Mouse (Mus musculus): ENCODE data around the gene Cck. TPM values are rescaled to one million over a fixed set of nuclear protein-coding genes. Genes with fewer than 3 reads are reported as not detected.

Gene Cck
- 70.3 and 71.8 TPM in 2 replicates for polyA plus RNA-seq (2015; fragmentation: Nextera tagmentation; extraction: Ambion mirVana)

DNA sequence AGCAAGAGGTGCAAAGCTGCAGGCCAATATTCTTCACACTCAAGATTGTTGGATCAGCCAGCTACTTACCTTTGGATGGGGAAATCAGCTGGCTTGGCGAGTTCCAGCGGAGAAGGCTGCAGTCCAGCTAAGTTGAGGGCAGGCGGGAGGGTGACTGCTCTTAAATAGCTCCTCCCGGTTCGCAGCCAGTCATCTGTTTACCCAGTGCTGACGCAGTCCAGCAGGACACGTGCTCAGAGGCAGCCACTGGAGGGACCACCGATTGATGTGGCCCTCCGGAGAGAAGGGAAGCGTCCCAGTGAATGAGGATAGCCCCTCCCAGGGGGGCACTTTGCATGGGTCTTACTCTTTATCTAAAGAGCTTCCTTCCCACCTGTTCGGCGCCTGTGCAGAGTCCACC, at the start of gene Cck:
Cck (minus strand) TSS at position 166 of the 400 bp plus-strand sequence.
- Histone ChIP-seq H3K9me3 (no peaks in the 10 kb centered on the region), H3K4me1 (replicated peaks) (peaks cover 14% of the 10 kb centered on the region; the same call in 1 of the 2 replicates), H3K9ac (peak within 1 kb of the TSS; percentile 28; the same call in 1 of the 2 replicates), H3K27ac (replicated peaks) (no peak within 1 kb of the TSS), H3K36me3 (no peaks in the 10 kb centered on the region), H3K4me3 (peak within 1 kb of the TSS; percentile 34), H3K27me3 (peaks cover 49% of the 10 kb centered on the region), H3K4me2 (peak within 1 kb of the TSS; percentile 61)
- WGBS: 1% methylated on average over 12 of the region's 12 CpGs
- no peak; the same call in 1 of the 2 replicates for ATAC-seq (ENCODE audit: low FRiP score, low read depth)

DNA sequence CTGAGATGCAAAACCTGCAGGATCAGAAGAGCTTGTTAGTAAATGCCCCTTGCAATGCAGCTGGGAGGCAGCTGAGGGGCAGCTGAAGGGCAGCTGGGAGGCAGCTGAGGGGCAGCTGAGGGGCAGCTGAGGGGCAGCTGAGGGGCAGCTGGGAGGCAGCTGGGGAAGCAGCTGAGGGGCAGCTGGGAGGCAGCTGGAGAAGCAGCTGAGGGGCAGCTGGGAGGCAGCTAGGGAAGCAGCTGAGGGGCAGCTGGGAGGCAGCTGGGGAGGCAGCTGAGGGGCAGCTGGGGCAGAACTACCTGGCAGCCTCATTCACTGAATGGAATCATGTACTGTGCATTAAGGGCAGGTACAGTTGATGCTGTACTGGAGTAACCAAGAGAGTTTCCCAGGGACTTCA, 46.0 kb upstream of the Cck start:
- Histone ChIP-seq H3K9ac (no peak overlapping the region), H3K4me3 (no peak overlapping the region), H3K4me2 (no peak overlapping the region), H3K27me3 (no peaks in the 10 kb centered on the region), H3K9me3 (no peaks in the 10 kb centered on the region), H3K27ac (replicated peaks) (no peak overlapping the region), H3K36me3 (no peaks in the 10 kb centered on the region), H3K4me1 (replicated peaks) (no peaks in the 10 kb centered on the region)
- ATAC-seq (ENCODE audit: low FRiP score, low read depth): no peak

DNA sequence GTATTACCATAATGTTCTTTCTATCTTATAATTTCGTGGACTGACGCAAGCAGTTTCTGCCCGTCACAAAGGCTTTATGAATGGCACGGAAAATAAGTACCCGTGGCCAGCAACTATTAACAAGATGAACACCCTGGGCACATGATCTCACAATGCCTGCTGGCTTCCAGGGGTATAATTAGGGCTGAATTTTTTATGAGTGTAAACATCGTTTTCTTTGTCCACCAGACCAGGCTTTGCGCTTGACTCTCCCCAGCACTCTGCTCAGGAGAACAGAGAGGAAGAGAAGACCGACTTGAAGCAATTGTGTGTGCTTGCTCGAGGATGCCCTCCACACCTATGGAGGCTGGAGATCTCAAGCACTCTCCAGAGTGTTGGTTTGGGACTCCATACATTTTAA, 37.1 kb upstream of the Cck start:
- H3K4me3 ChIP-seq: no peak overlapping the region
- WGBS: 61% methylated on average over 9 of the region's 9 CpGs
- no peaks in the 10 kb centered on the region for H3K27me3 ChIP-seq
- no peak overlapping the region for H3K9ac ChIP-seq
- no peak for ATAC-seq (ENCODE audit: low FRiP score, low read depth)
- H3K4me1 ChIP-seq (replicated peaks): no peaks in the 10 kb centered on the region
- no peaks in the 10 kb centered on the region for H3K36me3 ChIP-seq
- H3K4me2 ChIP-seq: no peak overlapping the region
- H3K27ac ChIP-seq (replicated peaks): no peak overlapping the region
- H3K9me3 ChIP-seq: no peaks in the 10 kb centered on the region

DNA sequence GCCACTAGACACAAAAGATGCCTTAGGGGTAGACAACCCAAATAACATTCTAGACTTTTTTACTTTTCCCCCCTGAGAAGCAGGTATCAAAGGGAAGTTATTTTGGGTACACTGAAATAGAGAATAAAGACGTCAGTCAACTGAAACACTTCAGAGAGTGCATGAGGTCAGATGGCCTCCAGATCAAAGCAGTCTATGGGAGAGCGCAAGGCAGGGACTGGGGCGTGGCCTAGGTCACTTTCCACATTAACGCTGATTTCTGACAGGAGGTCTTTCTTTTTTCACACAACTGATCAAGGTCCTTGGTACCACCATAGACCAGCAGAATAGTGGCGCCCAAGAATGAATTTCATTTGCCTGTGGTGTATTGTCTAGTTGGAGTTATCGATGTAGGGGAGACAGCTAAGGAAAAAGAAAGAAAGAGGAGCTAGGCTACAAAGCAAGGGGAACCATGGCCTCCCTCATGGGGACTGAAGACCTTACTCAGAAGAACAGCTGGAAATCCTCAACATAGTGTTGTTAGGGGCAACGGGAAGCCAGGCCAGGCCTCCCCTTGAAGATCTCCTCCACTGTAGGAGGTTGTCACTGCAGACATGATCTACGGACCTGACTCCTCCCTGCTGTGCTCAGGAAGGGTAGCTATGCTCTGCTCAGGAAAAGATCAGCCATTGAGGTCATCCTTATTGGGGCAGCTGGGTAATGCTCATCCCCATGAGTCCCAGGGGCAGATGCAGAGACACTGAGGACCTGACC, 33.3 kb upstream of the Cck start:
- no peak for ATAC-seq (ENCODE audit: low FRiP score, low read depth)
- Histone ChIP-seq H3K4me1 (replicated peaks) (no peaks in the 10 kb centered on the region), H3K4me3 (no peak overlapping the region), H3K27me3 (no peaks in the 10 kb centered on the region), H3K4me2 (no peak overlapping the region), H3K9me3 (no peaks in the 10 kb centered on the region), H3K27ac (replicated peaks) (no peak overlapping the region), H3K36me3 (no peaks in the 10 kb centered on the region), H3K9ac (no peak overlapping the region)
- 44% methylated on average over 8 of the region's 8 CpGs for WGBS

DNA sequence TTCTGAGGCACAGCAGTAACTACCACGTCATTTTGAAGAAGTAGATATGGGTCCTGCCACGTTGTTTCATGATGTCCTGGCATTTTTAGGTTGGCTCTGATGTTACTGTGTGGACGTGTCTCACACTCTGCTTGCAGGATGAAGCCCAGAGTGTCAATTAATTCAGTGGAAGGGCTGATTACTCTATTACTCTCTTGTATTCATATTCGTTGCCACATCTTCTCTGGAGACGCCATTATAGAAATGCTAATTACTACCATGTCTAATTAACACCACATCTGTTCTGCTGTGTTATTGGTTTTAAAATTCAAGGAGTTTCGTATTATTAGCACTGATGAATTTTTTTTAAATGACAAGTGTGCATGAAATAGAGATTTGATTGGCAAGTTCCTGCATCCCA, 30.7 kb upstream of the Cck start:
- ATAC-seq (ENCODE audit: low FRiP score, low read depth): no peak
- Histone ChIP-seq H3K27me3 (no peaks in the 10 kb centered on the region), H3K4me1 (replicated peaks) (no peaks in the 10 kb centered on the region), H3K4me3 (no peak overlapping the region), H3K9me3 (no peaks in the 10 kb centered on the region), H3K9ac (no peak overlapping the region), H3K36me3 (no peaks in the 10 kb centered on the region), H3K27ac (replicated peaks) (0 out of 2 replicates have a peak overlapping the region, but pooled peaks have one; percentile 0), H3K4me2 (no peak overlapping the region)
- 50% methylated on average over 6 of the region's 6 CpGs for WGBS

DNA sequence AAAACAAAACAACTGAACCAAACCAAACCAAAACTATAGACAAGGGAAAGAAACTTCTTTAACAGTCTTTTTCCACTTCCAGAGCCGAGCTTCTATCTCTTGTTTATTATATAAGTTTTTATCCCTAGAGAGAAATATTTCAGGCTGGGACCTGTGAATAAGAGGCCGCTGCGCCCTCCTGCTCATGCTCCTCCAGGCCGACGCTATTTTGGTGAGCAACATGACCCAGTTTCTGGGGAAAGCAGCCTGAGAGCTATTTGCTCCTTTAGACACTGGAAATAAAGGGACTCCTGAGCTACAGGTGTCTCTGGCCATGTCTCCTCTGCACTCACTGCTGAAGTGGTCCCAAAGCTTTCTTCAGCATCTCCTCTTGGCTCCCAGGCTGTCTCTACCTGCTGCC, 24.6 kb upstream of the Cck start:
- ATAC-seq (ENCODE audit: low FRiP score, low read depth): no peak

DNA sequence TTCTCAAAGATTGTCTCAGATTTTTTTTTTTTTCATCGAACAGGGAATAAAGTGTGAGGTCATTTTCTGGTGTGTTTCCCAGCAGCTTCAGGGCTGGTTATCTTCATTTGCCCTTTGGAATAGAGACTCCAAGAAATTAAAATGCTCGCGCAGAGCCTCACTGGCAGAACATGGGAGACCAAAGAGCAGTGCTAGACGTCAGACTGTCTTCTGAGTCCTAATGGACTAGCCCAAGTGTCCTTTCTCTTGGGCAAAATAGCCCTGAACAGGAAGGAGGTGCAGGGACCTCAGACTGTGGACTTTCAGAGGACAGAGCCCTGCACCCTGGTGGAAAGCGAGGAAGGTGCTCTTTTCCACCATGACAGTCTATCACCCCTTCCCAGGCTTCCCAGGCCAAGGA, 19.0 kb upstream of the Cck start:
- Histone ChIP-seq H3K36me3 (no peaks in the 10 kb centered on the region), H3K4me2 (no peak overlapping the region), H3K4me3 (no peak overlapping the region), H3K4me1 (replicated peaks) (no peaks in the 10 kb centered on the region), H3K27ac (replicated peaks) (no peak overlapping the region), H3K27me3 (no peaks in the 10 kb centered on the region), H3K9me3 (no peaks in the 10 kb centered on the region), H3K9ac (no peak overlapping the region)
- WGBS: 81% methylated on average over 5 of the region's 5 CpGs
- ATAC-seq (ENCODE audit: low FRiP score, low read depth): no peak

More for the DNA sequence above, 24.6 kb upstream of the Cck start:
- H3K4me3 ChIP-seq: no peak overlapping the region
- no peak overlapping the region for H3K4me2 ChIP-seq
- no peaks in the 10 kb centered on the region for H3K36me3 ChIP-seq
- WGBS: 88% methylated on average over 5 of the region's 5 CpGs
- H3K27ac ChIP-seq (replicated peaks): no peak overlapping the region
- no peaks in the 10 kb centered on the region for H3K27me3 ChIP-seq
- H3K9ac ChIP-seq: no peak overlapping the region
- H3K9me3 ChIP-seq: no peaks in the 10 kb centered on the region
- H3K4me1 ChIP-seq (replicated peaks): no peaks in the 10 kb centered on the region

DNA sequence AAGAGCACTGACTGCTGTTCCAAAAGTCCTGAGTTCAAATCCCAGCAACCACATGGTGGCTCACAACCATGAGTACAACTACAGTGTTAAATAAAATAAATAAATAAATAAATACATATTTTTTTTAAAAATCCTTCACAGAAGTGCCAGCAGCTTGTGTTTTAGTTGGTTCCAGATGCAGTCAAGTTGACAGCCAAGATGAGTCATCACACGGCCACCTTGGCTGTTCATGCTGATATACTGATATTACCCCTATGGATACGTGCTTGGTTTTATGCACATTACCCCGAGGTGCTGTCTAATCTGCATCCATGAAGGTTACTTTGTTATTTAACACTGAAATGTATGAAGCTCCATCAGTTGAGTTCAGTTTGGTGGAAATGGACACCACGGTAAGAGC, 16.4 kb upstream of the Cck start:
- Histone ChIP-seq H3K36me3 (no peaks in the 10 kb centered on the region), H3K4me3 (no peak overlapping the region), H3K4me2 (no peak overlapping the region), H3K27me3 (no peaks in the 10 kb centered on the region), H3K9ac (no peak overlapping the region), H3K27ac (replicated peaks) (no peak overlapping the region), H3K4me1 (replicated peaks) (no peaks in the 10 kb centered on the region), H3K9me3 (no peaks in the 10 kb centered on the region)
- WGBS: 94% methylated on average over 4 of the region's 4 CpGs
- no peak for ATAC-seq (ENCODE audit: low FRiP score, low read depth)

DNA sequence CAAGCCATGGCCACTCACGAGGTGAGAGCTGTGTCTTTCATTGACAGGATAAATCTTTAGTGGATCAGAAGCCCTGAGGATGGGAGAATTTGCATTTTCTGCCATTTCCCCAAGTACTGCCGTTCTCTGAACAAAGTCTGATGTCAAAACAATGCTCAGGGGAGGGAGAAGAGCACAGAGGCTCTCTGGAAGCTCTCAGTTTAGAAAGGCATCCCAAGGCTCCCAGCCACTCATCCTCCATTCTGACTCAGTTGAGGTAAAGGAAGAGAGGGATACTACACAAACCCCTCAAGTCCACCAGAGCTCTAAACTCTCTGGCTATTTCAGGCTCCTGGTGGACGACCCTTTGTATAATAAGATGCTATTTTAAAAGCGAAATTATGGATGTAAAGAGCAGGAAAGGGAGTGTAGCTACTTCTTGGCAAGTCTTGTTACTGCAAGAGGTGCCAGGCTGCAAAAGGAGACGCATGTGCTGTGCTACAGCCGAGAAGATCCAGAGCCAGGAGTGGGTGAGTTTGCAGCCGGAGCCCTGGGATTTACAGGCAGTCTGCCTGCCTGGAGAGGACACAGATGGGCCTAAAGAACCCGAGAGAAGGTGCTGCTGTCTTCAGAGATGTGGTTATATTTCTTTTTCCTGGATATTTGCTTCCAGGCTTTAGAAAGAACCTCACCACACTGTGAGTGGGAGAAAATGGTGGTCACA, 11.1 kb upstream of the Cck start:
- H3K9me3 ChIP-seq: no peaks in the 10 kb centered on the region
- no peaks in the 10 kb centered on the region for H3K4me1 ChIP-seq (replicated peaks)
- H3K27ac ChIP-seq (replicated peaks): no peak overlapping the region
- no peak overlapping the region for H3K4me3 ChIP-seq
- no peak overlapping the region for H3K4me2 ChIP-seq
- 67% methylated on average over 8 of the region's 8 CpGs for WGBS
- no peaks in the 10 kb centered on the region for H3K36me3 ChIP-seq
- no peak for ATAC-seq (ENCODE audit: low FRiP score, low read depth)
- H3K9ac ChIP-seq: no peak overlapping the region
- H3K27me3 ChIP-seq: no peaks in the 10 kb centered on the region

DNA sequence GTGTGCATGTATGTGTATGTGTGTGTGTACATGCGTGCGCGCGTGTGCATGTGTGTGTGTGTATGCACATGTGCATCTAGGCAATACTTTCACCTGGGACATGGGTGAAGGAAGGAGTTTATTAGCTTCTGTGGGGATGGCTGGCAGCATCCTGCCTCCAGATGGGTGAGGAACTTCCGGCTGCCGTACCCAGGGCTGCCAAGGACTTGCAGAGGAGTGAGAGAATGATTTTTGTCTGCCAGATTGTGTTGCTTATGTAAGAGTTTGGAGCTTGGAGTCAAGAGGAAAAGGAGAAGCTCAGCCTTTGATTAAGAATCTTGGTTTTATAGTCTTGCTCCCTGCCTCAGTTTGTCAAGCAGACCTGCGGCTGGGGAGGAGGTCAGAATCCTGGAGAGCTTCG, 9.9 kb upstream of the Cck start:
- Histone ChIP-seq H3K36me3 (no peaks in the 10 kb centered on the region), H3K4me1 (replicated peaks) (no peaks in the 10 kb centered on the region), H3K9ac (no peak overlapping the region), H3K9me3 (no peaks in the 10 kb centered on the region), H3K4me2 (no peak overlapping the region), H3K4me3 (no peak overlapping the region), H3K27me3 (no peaks in the 10 kb centered on the region), H3K27ac (replicated peaks) (no peak overlapping the region)
- ATAC-seq (ENCODE audit: low FRiP score, low read depth): no peak
- WGBS: 88% methylated on average over 8 of the region's 8 CpGs

DNA sequence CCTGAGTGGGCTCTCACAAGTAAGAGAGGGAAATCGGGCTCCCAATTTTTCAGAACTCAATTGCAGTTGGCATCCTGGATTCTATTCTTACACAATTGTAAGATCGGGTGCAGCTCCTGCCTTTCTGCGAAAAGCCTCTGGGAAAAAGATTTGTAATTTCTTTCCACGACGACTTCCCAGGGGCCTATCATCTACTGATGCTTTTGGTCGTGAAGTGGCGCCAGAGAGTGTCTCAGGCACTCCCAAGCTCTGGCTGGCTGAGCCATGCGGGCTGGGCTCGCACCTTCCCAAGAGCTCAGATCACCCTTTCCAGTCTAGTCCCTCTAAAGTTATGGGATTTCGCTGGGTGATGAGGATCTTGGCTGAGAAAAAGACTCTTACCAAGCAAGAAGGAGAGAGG, 608 bp upstream of the Cck start:
- Histone ChIP-seq H3K4me3 (no peak overlapping the region), H3K27me3 (peaks cover 49% of the 10 kb centered on the region), H3K27ac (replicated peaks) (no peak overlapping the region), H3K9me3 (no peaks in the 10 kb centered on the region), H3K4me2 (peak overlapping the region; percentile 36; the same call in 1 of the 2 replicates), H3K4me1 (replicated peaks) (peaks cover 14% of the 10 kb centered on the region; the same call in 1 of the 2 replicates), H3K36me3 (no peaks in the 10 kb centered on the region), H3K9ac (no peak overlapping the region)
- no peak for ATAC-seq (ENCODE audit: low FRiP score, low read depth)
- WGBS: 37% methylated on average over 10 of the region's 10 CpGs

DNA sequence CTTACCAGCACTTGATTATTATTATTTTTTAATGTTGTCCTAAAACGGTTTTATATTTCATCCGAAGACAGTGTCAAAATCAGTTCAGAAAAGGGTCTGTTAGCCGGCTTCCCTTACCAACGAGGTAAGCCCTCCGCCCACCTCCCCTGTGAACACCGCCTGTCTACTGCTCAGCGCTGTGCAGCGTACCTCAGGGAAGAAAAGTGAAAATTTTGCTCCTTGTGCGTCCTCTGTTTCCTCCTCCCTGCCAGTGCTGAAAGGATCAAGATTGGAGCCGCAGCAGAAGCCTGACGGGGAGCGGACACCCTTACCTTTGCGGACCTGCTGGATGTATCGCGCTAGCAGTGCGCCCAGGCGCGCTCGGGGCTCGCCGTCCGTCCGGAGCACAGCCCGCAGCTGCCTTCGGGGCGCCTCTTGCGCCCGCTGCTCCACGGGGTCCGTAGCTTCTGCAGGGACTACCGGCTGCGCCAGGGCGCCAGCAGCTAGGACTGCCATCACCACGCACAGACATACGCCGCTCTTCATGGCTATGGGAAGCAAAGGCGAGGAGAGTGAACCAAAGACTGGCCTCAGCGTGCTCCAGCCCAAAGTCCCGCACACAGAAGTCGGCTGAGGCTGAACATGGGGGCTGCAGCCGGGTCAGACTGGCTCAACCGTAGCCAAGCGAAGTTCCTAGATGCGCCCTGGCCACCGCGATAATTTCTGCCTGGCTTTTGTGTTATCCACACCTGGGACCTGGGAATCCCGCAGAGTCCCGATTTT, 1.3 kb downstream of the Cck start:
- Histone ChIP-seq H3K4me1 (replicated peaks) (peaks cover 14% of the 10 kb centered on the region; the same call in 1 of the 2 replicates), H3K4me2 (peak overlapping the region; percentile 61), H3K9ac (peak overlapping the region; percentile 28; the same call in 1 of the 2 replicates), H3K9me3 (no peaks in the 10 kb centered on the region), H3K27ac (replicated peaks) (no peak overlapping the region), H3K36me3 (no peaks in the 10 kb centered on the region), H3K4me3 (peak overlapping the region; percentile 34), H3K27me3 (peaks cover 49% of the 10 kb centered on the region)
- 3% methylated on average over 48 of the region's 48 CpGs for WGBS
- 0 out of 2 replicates have a peak, but pooled peaks have one; percentile 27 for ATAC-seq (ENCODE audit: low FRiP score, low read depth)
